Mouse (Mus musculus): Measurements from ENCODE around the gene Slc4a1ap. TPM values are rescaled to one million over a fixed set of nuclear protein-coding genes. Genes with fewer than 3 reads are reported as not detected.
"Not testable (repeated sequence)": the region's sequence is repeated elsewhere in the genome, so short reads cannot be mapped to it uniquely, and the experiment has no call there.

Slc4a1ap gene
- polyA plus RNA-seq, 1 experiment from 2014 or later, result 11.0 TPM

- no peaks in the 10 kb centered on the region for H3K4me1 ChIP-seq (ENCODE audit: control insufficient read depth, low read depth, low read length)
- no peak overlapping the region for H3K4me3 ChIP-seq (ENCODE audit: low read depth, low read length)
- no peaks in the 10 kb centered on the region for H3K27me3 ChIP-seq (ENCODE audit: control insufficient read depth, insufficient read depth, low read depth, low read length)
- no peak overlapping the region for H3K4me2 ChIP-seq (ENCODE audit: low read depth, low read length)
- WGBS (ENCODE audit: insufficient replicate concordance), result 57% methylated on average over 6 of the region's 6 CpGs
- no peak overlapping the region for H3K9ac ChIP-seq (ENCODE audit: low read depth, low read length)
- no peaks in the 10 kb centered on the region for H3K9me3 ChIP-seq (replicated peaks; ENCODE audit: control insufficient read depth, low read length)
- ATAC-seq (ENCODE audit: low read depth), result no peak
- no peaks in the 10 kb centered on the region for H3K36me3 ChIP-seq (ENCODE audit: control insufficient read depth, insufficient read depth)
- no peak overlapping the region for H3K27ac ChIP-seq (ENCODE audit: low read length)
Measured at GRCm38 (mm10) chr5:31581263-31581662, 54.5 kb downstream of the Slc4a1ap start.

GRCm38 (mm10) chr5:31581932-31582331 lies 55.1 kb downstream of the Slc4a1ap start:
- Histone ChIP-seq H3K27ac (ENCODE audit: low read length) (no peak overlapping the region), H3K27me3 (ENCODE audit: control insufficient read depth, insufficient read depth, low read depth, low read length) (no peaks in the 10 kb centered on the region), H3K36me3 (ENCODE audit: control insufficient read depth, insufficient read depth) (no peaks in the 10 kb centered on the region), H3K9me3 (replicated peaks; ENCODE audit: control insufficient read depth, low read length) (no peaks in the 10 kb centered on the region), H3K4me2 (ENCODE audit: low read depth, low read length) (no peak overlapping the region), H3K4me1 (ENCODE audit: control insufficient read depth, low read depth, low read length) (no peaks in the 10 kb centered on the region), H3K9ac (ENCODE audit: low read depth, low read length) (no peak overlapping the region), H3K4me3 (ENCODE audit: low read depth, low read length) (no peak overlapping the region)
- WGBS (ENCODE audit: insufficient replicate concordance), result 47% methylated on average over 3 of the region's 3 CpGs
- no peak for ATAC-seq (ENCODE audit: low read depth)

- no peaks in the 10 kb centered on the region for H3K27me3 ChIP-seq (ENCODE audit: control insufficient read depth, insufficient read depth, low read depth, low read length)
- H3K9me3 ChIP-seq (replicated peaks; ENCODE audit: control insufficient read depth, low read length), result no peaks in the 10 kb centered on the region
- no peak overlapping the region for H3K4me3 ChIP-seq (ENCODE audit: low read depth, low read length)
- no peaks in the 10 kb centered on the region for H3K36me3 ChIP-seq (ENCODE audit: control insufficient read depth, insufficient read depth)
- no peaks in the 10 kb centered on the region for H3K4me1 ChIP-seq (ENCODE audit: control insufficient read depth, low read depth, low read length)
- 61% methylated on average over 2 of the region's 2 CpGs for WGBS (ENCODE audit: insufficient replicate concordance)
- no peak overlapping the region for H3K4me2 ChIP-seq (ENCODE audit: low read depth, low read length)
- no peak overlapping the region for H3K9ac ChIP-seq (ENCODE audit: low read depth, low read length)
- no peak for ATAC-seq (ENCODE audit: low read depth)
- H3K27ac ChIP-seq (ENCODE audit: low read length), result no peak overlapping the region
Measured at GRCm38 (mm10) chr5:31583261-31583660, 56.5 kb downstream of the Slc4a1ap start.

GRCm38 (mm10) chr5:31585526-31585925 lies 58.7 kb downstream of the Slc4a1ap start:
- 68% methylated on average over 4 of the region's 4 CpGs for WGBS (ENCODE audit: insufficient replicate concordance)
- Histone ChIP-seq H3K27me3 (ENCODE audit: control insufficient read depth, insufficient read depth, low read depth, low read length) (no peaks in the 10 kb centered on the region), H3K4me1 (ENCODE audit: control insufficient read depth, low read depth, low read length) (no peaks in the 10 kb centered on the region), H3K4me3 (ENCODE audit: low read depth, low read length) (no peak overlapping the region), H3K9me3 (replicated peaks; ENCODE audit: control insufficient read depth, low read length) (0 out of 2 replicates have a peak, but pooled peaks cover 3% of the 10 kb centered on the region), H3K9ac (ENCODE audit: low read depth, low read length) (no peak overlapping the region), H3K4me2 (ENCODE audit: low read depth, low read length) (no peak overlapping the region), H3K27ac (ENCODE audit: low read length) (no peak overlapping the region), H3K36me3 (ENCODE audit: control insufficient read depth, insufficient read depth) (no peaks in the 10 kb centered on the region)
- ATAC-seq (ENCODE audit: low read depth), result no peak

- WGBS (ENCODE audit: insufficient replicate concordance), result 63% methylated on average over 2 of the region's 2 CpGs
- no peak for ATAC-seq (ENCODE audit: low read depth)
Measured at GRCm38 (mm10) chr5:31588016-31588415, 61.2 kb downstream of the Slc4a1ap start.

GRCm38 (mm10) chr5:31588672-31589071 lies 61.9 kb downstream of the Slc4a1ap start:
- WGBS (ENCODE audit: insufficient replicate concordance), result 69% methylated on average over 8 of the region's 8 CpGs
- not testable (repeated sequence) for H3K9me3 ChIP-seq (replicated peaks; ENCODE audit: control insufficient read depth, low read length); ATAC-seq (ENCODE audit: low read depth); H3K36me3 ChIP-seq (ENCODE audit: control insufficient read depth, insufficient read depth); H3K27me3 ChIP-seq (ENCODE audit: control insufficient read depth, insufficient read depth, low read depth, low read length); H3K4me1 ChIP-seq (ENCODE audit: control insufficient read depth, low read depth, low read length); H3K4me3 ChIP-seq (ENCODE audit: low read depth, low read length); H3K4me2 ChIP-seq (ENCODE audit: low read depth, low read length); H3K9ac ChIP-seq (ENCODE audit: low read depth, low read length); H3K27ac ChIP-seq (ENCODE audit: low read length)

More at GRCm38 (mm10) chr5:31588016-31588415, 61.2 kb downstream of the Slc4a1ap start:
- H3K4me2 ChIP-seq (ENCODE audit: low read depth, low read length), result no peak overlapping the region
- H3K36me3 ChIP-seq (ENCODE audit: control insufficient read depth, insufficient read depth), result no peaks in the 10 kb centered on the region
- no peaks in the 10 kb centered on the region for H3K4me1 ChIP-seq (ENCODE audit: control insufficient read depth, low read depth, low read length)
- H3K27me3 ChIP-seq (ENCODE audit: control insufficient read depth, insufficient read depth, low read depth, low read length), result no peaks in the 10 kb centered on the region
- H3K9me3 ChIP-seq (replicated peaks; ENCODE audit: control insufficient read depth, low read length), result 0 out of 2 replicates have a peak, but pooled peaks cover 3% of the 10 kb centered on the region
- no peak overlapping the region for H3K4me3 ChIP-seq (ENCODE audit: low read depth, low read length)
- no peak overlapping the region for H3K9ac ChIP-seq (ENCODE audit: low read depth, low read length)
- H3K27ac ChIP-seq (ENCODE audit: low read length), result no peak overlapping the region

GRCm38 (mm10) chr5:31589711-31590319 lies 63.0 kb downstream of the Slc4a1ap start:
- H3K27me3 ChIP-seq (ENCODE audit: control insufficient read depth, insufficient read depth, low read depth, low read length), result no peaks in the 10 kb centered on the region
- no peaks in the 10 kb centered on the region for H3K4me1 ChIP-seq (ENCODE audit: control insufficient read depth, low read depth, low read length)
- H3K9me3 ChIP-seq (replicated peaks; ENCODE audit: control insufficient read depth, low read length), result 0 out of 2 replicates have a peak, but pooled peaks cover 3% of the 10 kb centered on the region
- no peak for ATAC-seq (ENCODE audit: low read depth)
- H3K9ac ChIP-seq (ENCODE audit: low read depth, low read length), result no peak overlapping the region
- H3K4me3 ChIP-seq (ENCODE audit: low read depth, low read length), result no peak overlapping the region
- H3K27ac ChIP-seq (ENCODE audit: low read length), result no peak overlapping the region
- H3K4me2 ChIP-seq (ENCODE audit: low read depth, low read length), result no peak overlapping the region
- H3K36me3 ChIP-seq (ENCODE audit: control insufficient read depth, insufficient read depth), result no peaks in the 10 kb centered on the region
- 78% methylated on average over 14 of the region's 14 CpGs for WGBS (ENCODE audit: insufficient replicate concordance)

- H3K27me3 ChIP-seq (ENCODE audit: control insufficient read depth, insufficient read depth, low read depth, low read length), result no peaks in the 10 kb centered on the region
- H3K4me2 ChIP-seq (ENCODE audit: low read depth, low read length), result no peak overlapping the region
- no peaks in the 10 kb centered on the region for H3K36me3 ChIP-seq (ENCODE audit: control insufficient read depth, insufficient read depth)
- H3K9me3 ChIP-seq (replicated peaks; ENCODE audit: control insufficient read depth, low read length), result 0 out of 2 replicates have a peak, but pooled peaks cover 3% of the 10 kb centered on the region
- ATAC-seq (ENCODE audit: low read depth), result no peak
- 74% methylated on average over 7 of the region's 7 CpGs for WGBS (ENCODE audit: insufficient replicate concordance)
- H3K9ac ChIP-seq (ENCODE audit: low read depth, low read length), result no peak overlapping the region
- H3K4me3 ChIP-seq (ENCODE audit: low read depth, low read length), result no peak overlapping the region
- no peak overlapping the region for H3K27ac ChIP-seq (ENCODE audit: low read length)
- no peaks in the 10 kb centered on the region for H3K4me1 ChIP-seq (ENCODE audit: control insufficient read depth, low read depth, low read length)
Measured at GRCm38 (mm10) chr5:31591122-31591521, 64.3 kb downstream of the Slc4a1ap start.

GRCm38 (mm10) chr5:31595868-31596267 lies 69.1 kb downstream of the Slc4a1ap start:
- peaks cover 4% of the 10 kb centered on the region; the same call in 1 of the 2 replicates for H3K4me1 ChIP-seq (ENCODE audit: control insufficient read depth, low read depth, low read length)
- H3K9ac ChIP-seq (ENCODE audit: low read depth, low read length), result no peak overlapping the region
- WGBS (ENCODE audit: insufficient replicate concordance), result 46% methylated on average over 4 of the region's 4 CpGs
- no peak overlapping the region for H3K4me2 ChIP-seq (ENCODE audit: low read depth, low read length)
- H3K36me3 ChIP-seq (ENCODE audit: control insufficient read depth, insufficient read depth), result no peaks in the 10 kb centered on the region
- ATAC-seq (ENCODE audit: low read depth), result no peak
- H3K4me3 ChIP-seq (ENCODE audit: low read depth, low read length), result no peak overlapping the region
- no peaks in the 10 kb centered on the region for H3K27me3 ChIP-seq (ENCODE audit: control insufficient read depth, insufficient read depth, low read depth, low read length)
- no peak overlapping the region for H3K27ac ChIP-seq (ENCODE audit: low read length)
- no peaks in the 10 kb centered on the region for H3K9me3 ChIP-seq (replicated peaks; ENCODE audit: control insufficient read depth, low read length)

Data from liver, embryonic 16.5 days (tissue).